Mouse (Mus musculus) G1E (cell line): ENCODE measurements around the gene Cacnb1. TPM values are rescaled to one million over a fixed set of nuclear protein-coding genes. Genes with fewer than 3 reads are reported as not detected.

Source experiments
- ATAC-seq: 2 replicates; pipeline ENCODE4 v1.8.0; 2016; ENCODE audit warnings: mild to moderate bottlenecking; ENCODE audit not compliant: insufficient number of reproducible peaks, poor library complexity, low FRiP score, severe bottlenecking; ENCODE audit errors: extremely low read depth
- DNase-seq: peaks from one replicate; pipeline ENCODE4 v3.0.0; 2012; ENCODE audit warnings: low spot score
- H3K27me3 ChIP-seq: 2 replicates; pipeline ENCODE4 v1.6.1; 2012; ENCODE audit warnings: mild to moderate bottlenecking, low read length, inconsistent platforms; ENCODE audit not compliant: insufficient read depth
- H3K36me3 ChIP-seq: replicated peaks from 2 replicates; pipeline ENCODE3; 2012; ENCODE audit warnings: mild to moderate bottlenecking, inconsistent platforms
- H3K4me1 ChIP-seq: 2 replicates; pipeline ENCODE4 v1.6.1; 2012; ENCODE audit warnings: low read depth, low read length, inconsistent platforms, mixed read lengths; ENCODE audit not compliant: insufficient read depth
- H3K4me3 ChIP-seq: 2 replicates; pipeline ENCODE4 v1.5.1; 2012; ENCODE audit warnings: low read depth, mild to moderate bottlenecking, inconsistent platforms, low read length, moderate library complexity, mixed read lengths
- H3K9me3 ChIP-seq: replicated peaks from 2 replicates; pipeline ENCODE4 v1.6.1; 2012; ENCODE audit warnings: inconsistent platforms
- CTCF ChIP-seq: IDR thresholded peaks from 2 replicates; pipeline ENCODE4 v1.5.1; 2012; ENCODE audit warnings: low read depth, low read length, inconsistent platforms, mixed read lengths
- GATA1 ChIP-seq: IDR thresholded peaks from 2 replicates; pipeline ENCODE4 v1.6.1; 2012; ENCODE audit warnings: borderline replicate concordance, low read length, inconsistent platforms, mixed read lengths
- GATA2 ChIP-seq: IDR thresholded peaks from 2 replicates; pipeline ENCODE4 v1.6.1; 2012; ENCODE audit warnings: low read depth, low read length, inconsistent platforms, borderline replicate concordance
- POLR2AphosphoS5 ChIP-seq: IDR thresholded peaks from 2 replicates; pipeline ENCODE4 v1.6.1; 2012; ENCODE audit warnings: low read depth, low read length, inconsistent platforms; ENCODE audit not compliant: insufficient replicate concordance
- TAL1 ChIP-seq: conservative IDR thresholded peaks from 2 replicates; pipeline ENCODE4 v1.6.1; 2012; ENCODE audit warnings: low read depth, low read length, inconsistent platforms, mixed read lengths
- polyA plus RNA-seq: library from polyadenylated mRNA; stranded (reverse); fragments of >175 nt; gene quantifications from 2 replicates; pipeline ENCODE4 v1.2.3, GENCODE M21; 2012
- total RNA-seq, 2 experiments: library from RNA; stranded (forward) in 1 of 2; stranded (reverse) in 1 of 2; fragments of 200-1000 nt in 1 of 2; fragments of >200 nt in 1 of 2; fragmentation: Nextera tagmentation in 1 of 2; gene quantifications; 2 replicates each; pipeline ENCODE4 v1.2.3; 2014 to 2017

Cacnb1 gene
- total and polyA plus RNA-seq, 3 experiments, result 0.05 to 1.4 (median 0.61) TPM

- Histone ChIP-seq H3K4me1 (peaks cover 19% of the 10 kb centered on the region), H3K9me3 (no peaks in the 10 kb centered on the region), H3K36me3 (no peaks in the 10 kb centered on the region), H3K27me3 (peaks cover 62% of the 10 kb centered on the region), H3K4me3 (no peak overlapping the region)
- DNase-seq, result no peak
- no peak for ATAC-seq
- TF ChIP-seq GATA2 (no peak), CTCF (no peak), GATA1 (no peak), TAL1 (no peak), POLR2AphosphoS5 (no peak)
These were observed 26.1 kb downstream of the Cacnb1 start for GRCm38 (mm10) chr11:97996691-97997090.

DNA sequence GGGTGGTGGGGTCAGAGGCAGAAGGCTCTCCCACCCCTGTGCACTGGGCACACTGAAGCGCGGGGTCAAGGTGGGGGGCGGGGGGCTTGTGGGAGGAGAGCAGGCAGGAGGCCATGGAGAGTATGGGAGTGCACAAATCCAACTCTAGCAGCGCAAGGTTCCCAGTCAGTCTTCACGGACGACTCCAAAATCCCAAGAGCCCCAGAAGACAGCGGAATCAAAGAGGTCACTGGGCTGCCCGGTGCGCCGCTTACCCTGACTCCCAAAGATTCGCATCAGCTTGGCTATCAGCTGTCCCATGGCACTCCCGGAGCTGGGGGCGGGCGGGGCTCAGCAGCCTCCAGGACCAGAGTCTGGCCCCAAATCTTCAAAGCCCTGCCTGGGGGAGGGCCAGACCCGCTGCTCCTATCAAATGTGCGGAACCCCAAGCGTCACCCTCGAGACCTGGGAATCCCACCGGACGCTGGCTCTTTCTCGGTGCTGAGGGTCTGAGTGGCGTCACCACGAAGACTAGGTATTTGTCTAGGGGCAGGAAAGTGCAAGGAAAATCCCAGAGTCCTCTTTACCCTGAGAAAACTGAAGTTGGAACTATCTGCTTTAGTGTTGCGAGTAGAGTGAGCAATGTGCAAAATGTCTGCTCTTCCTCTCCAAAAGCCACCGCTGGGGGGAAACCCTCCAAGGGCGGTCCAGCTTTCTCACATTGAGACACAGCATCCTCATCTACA lies 27.1 kb downstream of the Cacnb1 start, which contains the start of gene Arl5c:
Gene Arl5c (minus strand): TSS at position 618 of the 725 bp plus-strand sequence.
- Histone ChIP-seq H3K9me3 (no peaks in the 10 kb centered on the region), H3K27me3 (peaks cover 57% of the 10 kb centered on the region), H3K36me3 (no peaks in the 10 kb centered on the region), H3K4me3 (no peak within 1 kb of the TSS; the same call in 1 of the 2 replicates), H3K4me1 (peaks cover 14% of the 10 kb centered on the region)
- TF ChIP-seq GATA2, result no peak
- TF ChIP-seq POLR2AphosphoS5, result no peak
- no peak for TF ChIP-seq TAL1
- no peak for TF ChIP-seq GATA1
- no peak for TF ChIP-seq CTCF
- no peak for ATAC-seq
- no peak for DNase-seq

DNA sequence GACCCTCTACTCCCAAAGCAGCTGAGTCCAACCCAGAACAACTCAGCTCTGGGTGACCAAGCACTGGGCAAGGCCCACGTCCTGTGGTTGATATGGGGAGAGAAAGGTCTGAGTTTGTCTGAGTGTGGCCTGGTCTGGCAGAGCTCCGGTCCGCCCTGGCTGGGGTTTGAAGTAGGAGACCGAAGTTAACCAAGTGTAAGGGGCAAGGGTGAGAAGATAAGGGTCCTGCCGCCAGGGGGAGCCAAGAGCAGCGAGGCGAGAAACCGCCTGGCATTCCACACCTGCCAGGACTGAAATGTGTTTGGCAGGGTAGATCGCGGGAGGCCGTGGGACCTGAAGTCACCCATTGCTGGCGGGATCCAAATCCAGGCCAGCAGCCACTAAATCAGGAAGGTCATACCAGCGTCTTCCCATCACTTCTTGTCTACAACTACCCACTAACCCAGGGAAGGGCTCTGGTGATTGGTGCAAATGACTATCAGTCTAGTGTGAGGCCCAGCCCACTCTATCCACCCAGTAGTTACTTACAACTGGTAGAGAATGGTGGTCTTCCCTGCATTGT lies 28.2 kb downstream of the Cacnb1 start:
- H3K36me3 ChIP-seq, result no peaks in the 10 kb centered on the region
- H3K9me3 ChIP-seq, result no peaks in the 10 kb centered on the region
- H3K27me3 ChIP-seq, result peaks cover 56% of the 10 kb centered on the region
- no peak for TF ChIP-seq GATA1
- no peak for TF ChIP-seq GATA2
- peak; percentile 69; the same call in 1 of the 2 replicates for TF ChIP-seq CTCF
- no peak for TF ChIP-seq POLR2AphosphoS5
- no peak for ATAC-seq
- H3K4me3 ChIP-seq, result no peak overlapping the region; the same call in 1 of the 2 replicates
- peaks cover 25% of the 10 kb centered on the region for H3K4me1 ChIP-seq
- DNase-seq, result peak; percentile 77

- DNase-seq, result peak; percentile 61
These were observed 34.2 kb downstream of the Cacnb1 start for GRCm38 (mm10) chr11:97988530-97989096.

DNA sequence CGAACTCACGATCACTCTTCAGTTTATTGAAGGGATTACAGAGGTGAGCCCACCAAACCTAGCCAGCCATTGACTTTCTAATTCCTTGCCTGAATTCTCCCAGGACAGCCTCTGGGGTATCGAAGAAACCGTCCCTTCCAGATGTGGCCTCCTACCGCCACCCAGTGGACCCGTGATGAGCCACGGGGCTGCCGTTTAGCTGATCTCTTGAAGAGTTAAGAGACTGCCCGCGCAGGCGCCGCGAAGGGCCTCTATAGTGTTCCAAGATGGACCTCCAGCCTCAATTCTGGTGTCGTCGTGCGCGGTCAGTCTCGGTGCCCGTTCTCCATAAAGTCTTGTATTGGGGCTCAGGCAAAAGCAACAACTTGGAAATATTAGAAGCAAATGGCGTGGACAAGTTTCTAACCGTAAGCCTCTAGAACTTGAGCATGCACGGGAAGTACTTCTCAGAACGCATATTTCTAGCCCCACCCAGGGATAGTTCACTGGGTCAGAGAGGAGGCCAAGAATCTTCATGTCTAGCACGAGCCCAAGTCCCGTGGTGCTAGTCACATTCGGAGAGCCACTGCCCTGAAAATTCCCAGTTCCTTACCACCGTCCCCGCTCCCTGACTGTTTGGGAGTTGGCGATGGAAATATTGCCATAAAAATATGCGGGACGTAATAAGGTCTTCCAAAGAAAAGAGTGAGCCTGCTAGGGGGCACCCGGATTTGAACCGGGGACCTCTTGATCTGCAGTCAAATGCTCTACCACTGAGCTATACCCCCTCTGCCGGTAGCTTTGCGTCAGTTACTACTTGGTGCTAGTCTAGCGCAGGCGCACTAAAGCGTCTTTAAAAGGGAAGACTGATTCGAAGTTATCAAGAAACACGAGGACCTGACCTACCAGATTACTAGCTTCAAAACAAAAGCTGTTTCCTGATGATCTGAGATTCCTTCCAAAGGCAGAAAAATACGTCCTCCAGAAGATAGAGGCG lies 35.0 kb downstream of the Cacnb1 start:
- DNase-seq (peak; percentile 88), ATAC-seq (peak; percentile 67)
- TF ChIP-seq TAL1, result no peak
- TF ChIP-seq POLR2AphosphoS5, result no peak
- TF ChIP-seq CTCF, result 0 out of 2 replicates have a peak, but pooled peaks have one; percentile 40
- peaks cover 5% of the 10 kb centered on the region for H3K36me3 ChIP-seq
- peak overlapping the region; percentile 86 for H3K4me3 ChIP-seq
- no peaks in the 10 kb centered on the region for H3K9me3 ChIP-seq
- H3K27me3 ChIP-seq, result peaks cover 42% of the 10 kb centered on the region
- peaks cover 49% of the 10 kb centered on the region for H3K4me1 ChIP-seq

More at GRCm38 (mm10) chr11:97988530-97989096, 34.2 kb downstream of the Cacnb1 start:
- no peak for TF ChIP-seq TAL1
- TF ChIP-seq POLR2AphosphoS5, result no peak
- no peak for TF ChIP-seq GATA1
- TF ChIP-seq CTCF, result no peak
- no peak for TF ChIP-seq GATA2
- peaks cover 49% of the 10 kb centered on the region for H3K4me1 ChIP-seq
- ATAC-seq, result peak; percentile 32
- H3K4me3 ChIP-seq, result peak overlapping the region; percentile 86
- H3K36me3 ChIP-seq, result peaks cover 5% of the 10 kb centered on the region
- peaks cover 41% of the 10 kb centered on the region for H3K27me3 ChIP-seq
- no peaks in the 10 kb centered on the region for H3K9me3 ChIP-seq
